Mouse (Mus musculus): Measurements from ENCODE around the gene Relt. TPM values are rescaled to one million over a fixed set of nuclear protein-coding genes. Genes with fewer than 3 reads are reported as not detected.

The Relt gene
- total RNA-seq, 2 experiments from 2014 or later: 5.2 to 10.9 TPM

DNA sequence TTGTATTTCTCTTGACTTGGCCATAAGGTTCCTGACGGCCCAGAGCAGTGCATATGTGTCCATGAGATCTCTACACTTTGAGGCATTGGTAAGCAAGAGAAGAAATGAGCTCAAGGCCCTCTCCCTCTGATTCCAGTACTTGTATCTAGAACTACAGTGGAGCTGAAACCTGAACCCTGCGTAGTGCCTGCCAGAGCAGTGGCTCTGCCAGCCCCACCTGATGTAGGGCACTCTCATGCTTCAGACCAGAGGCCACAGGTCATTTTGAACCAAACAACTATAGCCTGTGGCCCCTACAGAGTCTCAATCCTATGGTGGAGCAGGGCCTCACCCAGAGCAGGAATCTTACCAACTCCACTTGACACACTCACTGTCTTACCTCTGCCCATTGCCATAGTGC lies 13.7 kb downstream of the Relt start:
- ATAC-seq (replicated peaks; ENCODE audit: low FRiP score, low TSS enrichment, poor library complexity, severe bottlenecking): no peak

DNA sequence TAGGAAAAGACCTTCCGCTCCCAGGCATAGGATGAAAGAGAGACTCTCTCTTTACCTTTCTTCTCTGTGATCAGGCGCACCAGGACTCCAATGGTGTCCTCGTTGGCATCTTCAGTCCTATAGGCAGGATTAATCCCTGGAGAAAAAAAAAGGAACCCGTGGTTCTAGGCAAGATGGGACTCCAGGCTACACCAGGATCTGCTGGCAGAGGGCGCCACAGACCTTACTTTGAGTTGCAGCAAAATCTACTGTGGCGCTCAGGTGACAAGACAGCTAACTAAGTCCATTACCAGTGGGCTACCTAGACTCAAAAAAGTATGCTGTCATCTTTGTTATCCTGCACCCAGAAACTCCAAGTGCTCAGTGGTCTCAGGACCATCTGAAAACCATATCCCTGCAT lies 14.5 kb downstream of the Relt start:
- ATAC-seq (replicated peaks; ENCODE audit: low FRiP score, low TSS enrichment, poor library complexity, severe bottlenecking): no peak

DNA sequence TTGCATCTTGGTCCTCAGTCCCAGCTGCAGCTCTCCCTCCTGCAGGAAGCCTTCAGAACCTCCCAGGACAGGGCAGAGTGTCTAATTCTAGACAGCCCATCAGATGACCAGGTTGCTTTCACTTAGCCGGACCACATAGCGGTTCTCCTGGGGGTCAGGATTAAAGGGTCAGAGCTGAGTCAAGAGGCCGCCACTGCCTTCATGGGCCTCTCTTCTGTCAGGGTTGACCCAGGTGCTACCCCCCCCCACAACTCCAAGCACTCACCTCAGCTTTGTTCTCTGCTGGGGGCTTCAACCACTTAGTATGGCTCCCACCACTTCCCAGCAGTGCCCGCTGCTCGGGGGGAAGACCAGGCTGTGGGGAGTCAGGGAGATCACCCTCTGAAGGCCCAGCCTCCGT lies 16.1 kb downstream of the Relt start:
- no peak for ATAC-seq (replicated peaks; ENCODE audit: low FRiP score, low TSS enrichment, poor library complexity, severe bottlenecking)

DNA sequence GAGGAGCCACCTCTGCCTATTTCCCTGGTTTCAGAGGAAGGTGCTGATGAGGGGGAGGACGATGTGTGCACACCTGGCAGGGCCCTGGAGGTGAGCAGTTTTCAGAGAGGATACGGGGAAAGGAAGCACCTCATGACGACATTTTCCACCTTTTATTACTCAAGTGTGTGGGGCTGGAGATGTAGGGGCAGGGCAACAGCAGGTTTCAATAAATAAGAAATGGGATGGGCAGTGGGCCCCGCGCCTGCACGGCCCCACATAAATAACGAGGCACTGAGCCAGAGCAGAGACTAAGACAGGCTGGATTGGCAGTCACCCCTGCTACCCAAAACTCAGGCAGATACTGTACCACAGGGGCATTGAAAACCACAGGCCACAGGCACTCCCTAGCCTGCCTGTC lies 17.2 kb downstream of the Relt start:
- peak; percentile 27; the same call in 1 of the 2 replicates for ATAC-seq (replicated peaks; ENCODE audit: low FRiP score, low TSS enrichment, poor library complexity, severe bottlenecking)

DNA sequence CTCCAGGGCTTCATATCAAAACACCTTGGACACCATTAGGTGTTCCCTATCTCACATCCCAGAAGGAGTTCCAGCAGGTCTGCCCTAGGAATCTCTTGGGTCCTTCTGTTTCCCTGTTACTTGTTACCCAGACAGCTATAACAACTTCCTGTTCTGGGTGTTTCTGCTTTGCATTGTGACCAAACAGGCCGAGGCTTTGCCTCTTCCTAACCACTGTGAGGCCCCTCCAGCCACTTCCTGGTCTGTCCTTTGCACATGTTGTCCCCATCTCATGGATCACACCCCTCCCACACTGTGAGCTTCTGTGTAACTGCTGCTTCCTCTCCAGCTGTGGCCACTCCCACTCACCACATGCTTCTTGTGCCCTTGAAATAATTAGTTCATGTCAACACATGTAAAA lies 17.8 kb downstream of the Relt start:
- ATAC-seq (replicated peaks; ENCODE audit: low FRiP score, low TSS enrichment, poor library complexity, severe bottlenecking): peak; percentile 9; the same call in 1 of the 2 replicates

DNA sequence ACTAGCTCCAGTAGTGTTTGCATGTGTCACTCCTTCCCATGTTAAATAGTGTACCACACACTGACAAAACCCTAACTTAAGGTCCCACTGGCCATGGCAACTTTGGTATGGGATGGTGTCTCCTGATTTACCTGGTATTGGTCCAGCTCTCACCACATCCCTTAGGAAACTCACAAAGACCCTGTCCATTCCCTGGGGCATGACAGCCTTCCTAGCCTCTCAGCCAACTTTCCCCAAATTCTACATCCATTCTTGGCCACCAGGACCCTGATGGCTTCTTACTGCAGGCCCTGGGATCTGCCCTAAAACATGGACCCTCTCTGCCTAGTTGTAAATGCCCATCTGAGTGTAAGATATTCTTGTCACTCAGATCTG lies 18.2 kb downstream of the Relt start:
- ATAC-seq (replicated peaks; ENCODE audit: low FRiP score, low TSS enrichment, poor library complexity, severe bottlenecking): no peak

DNA sequence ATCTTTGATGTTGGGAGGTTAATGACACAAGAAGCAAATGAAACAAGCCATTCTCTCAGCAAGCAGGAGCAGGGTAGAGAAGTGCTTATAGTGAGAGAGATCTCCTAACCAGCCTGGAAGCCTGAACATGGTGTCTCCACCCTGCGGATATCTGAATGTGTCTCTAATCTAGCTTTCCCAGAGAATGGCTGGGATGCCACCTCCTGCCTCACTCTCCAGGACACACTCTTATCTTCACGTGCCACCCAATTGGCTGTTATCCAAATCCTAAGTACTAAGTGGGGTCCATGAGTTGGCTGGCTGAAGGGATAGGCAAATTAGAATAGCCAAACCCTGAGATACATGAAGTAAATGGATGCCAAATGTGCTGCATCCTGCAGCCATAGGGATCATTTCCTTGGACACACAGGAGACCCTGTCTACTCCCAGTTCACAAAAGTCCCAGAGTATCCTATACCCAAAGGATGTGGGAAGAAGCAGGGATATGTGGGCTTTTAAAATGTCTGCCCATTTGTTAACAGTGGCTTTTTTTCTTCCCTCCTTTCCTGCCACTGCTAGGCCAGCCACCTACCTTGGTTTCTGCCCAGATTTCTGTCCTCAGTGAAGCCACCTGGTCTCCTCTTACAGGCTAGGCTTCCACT lies 18.7 kb downstream of the Relt start:
- ATAC-seq (replicated peaks; ENCODE audit: low FRiP score, low TSS enrichment, poor library complexity, severe bottlenecking): peak; percentile 84

DNA sequence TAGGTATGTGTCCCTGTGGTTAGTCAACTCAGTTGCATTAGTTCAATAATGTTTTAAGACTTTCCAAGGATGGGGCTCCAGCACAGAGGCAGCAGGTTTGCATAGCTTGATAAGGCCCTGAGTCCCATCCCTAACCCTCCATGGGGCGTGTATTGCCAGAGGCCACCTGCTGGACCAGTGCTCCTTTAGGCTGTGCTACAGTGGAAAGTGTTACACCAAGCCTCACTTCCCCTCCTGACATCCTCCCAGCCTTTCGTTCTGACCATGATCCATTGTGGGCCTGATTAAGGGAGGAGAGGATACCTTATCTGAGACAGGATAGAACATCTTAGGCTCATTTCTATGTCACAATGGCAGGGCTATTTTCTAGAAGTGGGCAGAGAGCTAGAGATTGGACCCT lies 19.4 kb downstream of the Relt start:
- ATAC-seq (replicated peaks; ENCODE audit: low FRiP score, low TSS enrichment, poor library complexity, severe bottlenecking): peak; percentile 49

DNA sequence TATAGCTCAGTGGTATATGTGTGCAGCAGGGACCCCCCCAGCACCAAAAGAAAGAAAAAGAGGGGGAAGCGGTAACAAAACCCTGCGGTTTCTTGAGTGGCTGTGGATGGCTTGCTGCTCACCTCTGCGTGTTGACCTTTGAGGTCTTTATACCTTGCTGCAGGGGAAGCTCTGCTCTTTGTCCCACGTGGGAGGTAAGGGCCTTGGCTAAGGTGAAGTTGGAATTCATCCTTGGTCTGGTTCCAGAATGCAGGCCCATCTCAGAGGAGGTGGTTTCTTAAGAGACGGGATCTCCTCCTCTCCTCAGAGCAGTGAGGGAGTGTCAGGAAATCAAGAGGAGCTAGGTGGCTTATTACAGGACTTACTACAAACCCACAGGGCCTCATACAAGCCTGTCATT lies 21.1 kb downstream of the Relt start:
- ATAC-seq (replicated peaks; ENCODE audit: low FRiP score, low TSS enrichment, poor library complexity, severe bottlenecking): no peak

DNA sequence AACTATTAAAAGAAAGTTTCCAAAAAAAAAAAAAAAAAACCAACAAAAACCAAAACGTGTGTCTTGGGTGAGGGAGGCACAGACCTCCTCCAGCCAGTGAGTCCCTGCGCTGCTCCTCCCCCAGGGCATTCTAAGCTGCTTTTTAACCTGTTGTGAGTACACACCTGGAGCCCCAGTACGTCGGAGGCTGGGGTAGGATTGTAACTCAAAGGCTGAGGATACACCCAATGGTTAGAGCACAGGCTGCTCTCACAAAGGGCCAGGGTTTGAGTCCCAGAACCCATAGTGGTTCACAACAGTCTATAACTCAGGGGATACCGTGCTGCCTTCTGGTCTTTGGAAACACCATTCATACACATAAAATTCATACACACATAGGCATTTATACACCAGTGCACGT lies 21.6 kb downstream of the Relt start:
- ATAC-seq (replicated peaks; ENCODE audit: low FRiP score, low TSS enrichment, poor library complexity, severe bottlenecking): no peak

DNA sequence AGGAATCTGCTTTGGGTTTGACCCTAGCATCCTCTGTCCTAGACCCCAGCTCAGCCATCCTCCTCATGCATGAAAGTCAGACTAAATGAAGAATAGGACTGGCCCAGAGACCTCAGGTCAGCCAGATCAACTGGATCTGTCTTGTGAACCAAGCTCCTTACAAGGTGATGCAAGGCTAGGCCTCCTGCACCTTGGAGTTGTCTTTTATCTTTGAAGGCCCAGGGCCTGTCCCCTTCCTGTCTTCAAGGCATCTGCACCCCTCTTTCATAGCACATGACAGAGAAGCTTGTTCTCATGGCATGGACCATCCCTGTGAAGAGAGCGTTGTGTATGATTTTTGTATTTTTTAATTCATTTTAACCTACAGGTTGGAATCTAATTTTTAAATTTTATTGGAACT lies 22.3 kb downstream of the Relt start:
- no peak for ATAC-seq (replicated peaks; ENCODE audit: low FRiP score, low TSS enrichment, poor library complexity, severe bottlenecking)

DNA sequence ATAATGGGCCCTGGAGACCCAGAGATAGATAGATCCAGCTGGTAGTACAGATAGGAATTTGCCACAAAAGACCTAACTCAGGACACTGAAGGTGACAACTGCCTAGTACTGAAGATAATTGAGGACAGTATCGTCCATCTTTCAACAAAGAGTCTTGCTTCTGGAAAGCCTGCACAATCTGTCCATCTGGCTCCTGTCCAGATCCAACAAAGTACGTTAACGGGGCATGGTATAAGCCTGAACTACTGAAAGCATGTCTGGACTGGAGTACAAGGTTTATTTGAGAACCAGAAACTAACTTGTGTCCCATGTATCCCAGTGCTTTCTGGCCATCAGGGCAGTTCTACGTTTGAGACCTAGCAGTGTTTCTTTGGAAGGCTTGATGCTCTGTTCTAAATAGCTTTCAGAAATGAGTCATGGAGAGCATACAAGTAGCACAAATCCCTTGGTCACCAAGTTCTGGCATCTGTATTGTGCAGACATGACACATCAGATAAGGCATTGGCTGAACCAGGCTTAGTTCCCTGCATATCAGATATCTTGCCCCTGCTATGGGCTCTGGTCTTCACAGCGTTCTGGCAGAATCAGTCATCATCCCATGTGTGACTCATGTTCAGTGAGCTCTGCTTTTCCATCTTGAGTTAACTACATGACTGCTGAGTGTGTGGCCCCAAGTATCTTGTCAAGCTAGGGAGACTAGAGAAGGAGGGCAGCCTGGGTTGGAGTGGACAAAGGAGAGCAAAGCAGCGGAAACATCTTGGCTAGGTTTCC lies 23.4 kb downstream of the Relt start:
- peak; percentile 15; the same call in 1 of the 2 replicates for ATAC-seq (replicated peaks; ENCODE audit: low FRiP score, low TSS enrichment, poor library complexity, severe bottlenecking)

DNA sequence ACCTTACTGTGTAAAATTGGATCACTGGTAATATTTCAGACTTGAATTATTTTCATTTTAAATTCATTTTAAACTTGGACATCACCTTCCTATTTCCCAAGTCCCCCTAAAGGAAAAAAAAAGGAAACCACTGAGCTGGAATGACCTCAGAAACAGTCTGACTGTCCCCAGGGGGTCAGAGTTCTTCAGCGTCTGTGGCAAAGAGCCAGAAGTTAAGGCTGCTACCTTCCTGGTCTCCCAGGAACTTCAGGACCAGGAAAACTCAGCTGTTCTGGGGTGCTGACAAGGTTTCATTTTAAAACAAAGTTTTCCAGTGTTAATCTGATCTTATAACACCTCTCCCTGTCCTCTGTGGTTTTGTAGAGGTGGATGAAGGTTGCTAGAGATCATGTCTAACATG lies 25.5 kb downstream of the Relt start:
- ATAC-seq (replicated peaks; ENCODE audit: low FRiP score, low TSS enrichment, poor library complexity, severe bottlenecking): no peak

DNA sequence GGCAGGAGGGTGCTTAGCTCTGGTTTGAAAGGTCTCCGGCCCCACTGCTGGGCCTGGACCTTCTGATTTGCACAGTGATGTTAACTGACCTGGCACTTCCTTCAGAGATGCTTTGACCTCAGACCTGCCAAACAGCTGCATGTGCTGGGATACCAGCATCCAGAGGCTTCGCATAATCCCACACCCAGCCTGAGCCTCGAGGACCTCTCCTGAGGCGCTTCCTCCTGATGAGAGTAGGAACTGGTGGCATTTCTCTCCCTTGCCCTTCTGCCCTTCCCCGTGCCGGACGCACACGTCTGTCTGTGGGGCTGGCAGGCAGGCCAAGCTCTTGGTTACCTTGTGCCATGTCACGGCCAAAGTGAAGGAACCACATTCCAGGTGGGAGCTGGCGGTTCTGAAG lies 26.6 kb downstream of the Relt start:
- ATAC-seq (replicated peaks; ENCODE audit: low FRiP score, low TSS enrichment, poor library complexity, severe bottlenecking): no peak

DNA sequence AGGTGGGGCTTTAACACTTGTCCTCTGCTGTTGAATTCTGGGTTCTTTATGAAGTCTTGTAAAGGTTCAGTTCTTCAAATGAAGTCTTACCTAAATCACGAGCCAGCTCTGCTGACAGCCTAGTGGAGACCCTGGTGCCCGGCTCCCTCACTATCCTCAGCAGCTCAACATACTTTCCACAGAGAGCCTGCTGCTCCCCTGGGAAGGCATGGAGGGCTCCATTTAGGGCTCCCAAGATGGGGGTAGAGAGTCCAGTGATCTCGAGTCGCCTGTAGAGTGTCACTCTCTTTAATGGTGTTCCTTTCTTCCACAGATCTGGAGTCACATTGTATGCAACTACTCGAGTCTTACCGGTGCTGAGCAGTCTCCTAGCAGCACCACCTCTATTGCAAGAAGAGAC lies 27.5 kb downstream of the Relt start:
- ATAC-seq (replicated peaks; ENCODE audit: low FRiP score, low TSS enrichment, poor library complexity, severe bottlenecking): no peak

DNA sequence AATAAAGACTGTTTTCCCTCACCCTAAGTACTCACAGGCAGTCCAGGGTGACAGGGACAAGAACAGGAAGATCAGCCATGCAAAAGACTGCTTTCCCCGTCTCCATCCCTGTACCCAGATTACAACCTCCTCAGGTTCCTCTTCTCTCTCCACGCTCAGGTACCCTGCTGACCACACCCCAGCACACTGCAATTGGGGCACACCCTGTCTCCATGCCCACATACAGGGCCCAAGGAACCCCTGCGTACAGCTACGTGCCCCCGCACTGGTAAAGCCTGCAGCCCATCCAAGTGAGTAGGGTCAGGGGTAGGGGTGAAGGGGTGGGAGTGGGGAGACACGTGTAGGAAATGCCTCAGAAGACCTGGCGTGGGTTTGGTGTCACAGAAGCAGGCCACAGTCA lies 28.1 kb downstream of the Relt start:
- no peak for ATAC-seq (replicated peaks; ENCODE audit: low FRiP score, low TSS enrichment, poor library complexity, severe bottlenecking)

DNA sequence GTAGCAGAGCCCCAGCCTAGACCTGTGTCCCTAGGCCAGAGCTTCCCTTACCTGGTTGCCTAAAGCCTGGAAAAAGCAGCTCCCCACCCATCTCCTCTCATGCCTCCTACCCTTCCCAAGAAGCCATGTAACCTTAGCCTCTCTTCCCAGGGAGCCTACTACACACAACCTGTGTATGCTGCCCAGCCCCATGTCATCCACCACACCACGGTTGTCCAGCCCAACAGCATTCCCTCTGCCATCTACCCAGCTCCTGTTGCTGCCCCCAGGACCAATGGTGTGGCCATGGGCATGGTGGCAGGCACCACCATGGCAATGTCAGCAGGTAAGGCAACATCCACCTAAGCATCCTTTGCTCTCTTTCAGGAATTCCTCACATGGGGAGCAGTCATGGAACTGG lies 29.4 kb downstream of the Relt start:
- no peak for ATAC-seq (replicated peaks; ENCODE audit: low FRiP score, low TSS enrichment, poor library complexity, severe bottlenecking)

DNA sequence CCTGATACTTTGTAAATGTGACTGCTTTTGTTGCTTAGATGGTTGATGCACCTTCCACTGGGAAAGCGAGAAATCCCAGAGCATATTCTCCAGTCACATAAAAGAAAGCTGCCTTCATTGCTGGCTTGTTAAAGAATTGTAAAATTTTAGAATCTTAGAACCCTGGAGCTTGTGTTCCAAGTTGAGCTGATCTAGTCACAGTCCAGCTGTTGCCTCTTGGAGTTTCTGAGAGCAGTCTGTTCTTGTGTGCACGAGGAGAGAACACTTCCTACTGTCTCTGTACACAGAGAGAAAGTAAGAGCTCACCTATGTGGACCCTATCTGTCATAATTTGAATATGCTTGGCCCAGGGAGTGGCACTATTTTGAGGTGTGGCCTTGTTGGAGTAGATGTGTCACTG lies 34.7 kb downstream of the Relt start:
- no peak for ATAC-seq (replicated peaks; ENCODE audit: low FRiP score, low TSS enrichment, poor library complexity, severe bottlenecking)

DNA sequence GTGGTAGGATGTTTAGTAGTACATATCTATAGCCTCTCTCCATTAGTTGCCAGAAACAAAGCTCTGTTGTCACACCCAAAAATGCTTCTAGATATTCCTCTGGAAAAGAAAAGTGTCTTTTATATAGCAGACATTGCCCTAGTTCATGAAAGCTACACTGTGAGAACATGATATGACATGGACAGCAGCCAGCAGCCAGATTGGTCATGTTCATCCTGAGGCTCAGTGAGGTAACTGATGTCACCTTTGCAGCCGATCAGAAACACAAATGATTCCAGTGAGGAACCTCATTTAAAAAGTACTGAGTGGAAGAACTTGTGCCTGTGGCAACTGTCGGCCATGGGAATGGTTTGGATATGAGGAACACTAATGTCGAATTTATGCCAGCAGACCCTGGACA lies 38.6 kb downstream of the Relt start:
- no peak for ATAC-seq (replicated peaks; ENCODE audit: low FRiP score, low TSS enrichment, poor library complexity, severe bottlenecking)

DNA sequence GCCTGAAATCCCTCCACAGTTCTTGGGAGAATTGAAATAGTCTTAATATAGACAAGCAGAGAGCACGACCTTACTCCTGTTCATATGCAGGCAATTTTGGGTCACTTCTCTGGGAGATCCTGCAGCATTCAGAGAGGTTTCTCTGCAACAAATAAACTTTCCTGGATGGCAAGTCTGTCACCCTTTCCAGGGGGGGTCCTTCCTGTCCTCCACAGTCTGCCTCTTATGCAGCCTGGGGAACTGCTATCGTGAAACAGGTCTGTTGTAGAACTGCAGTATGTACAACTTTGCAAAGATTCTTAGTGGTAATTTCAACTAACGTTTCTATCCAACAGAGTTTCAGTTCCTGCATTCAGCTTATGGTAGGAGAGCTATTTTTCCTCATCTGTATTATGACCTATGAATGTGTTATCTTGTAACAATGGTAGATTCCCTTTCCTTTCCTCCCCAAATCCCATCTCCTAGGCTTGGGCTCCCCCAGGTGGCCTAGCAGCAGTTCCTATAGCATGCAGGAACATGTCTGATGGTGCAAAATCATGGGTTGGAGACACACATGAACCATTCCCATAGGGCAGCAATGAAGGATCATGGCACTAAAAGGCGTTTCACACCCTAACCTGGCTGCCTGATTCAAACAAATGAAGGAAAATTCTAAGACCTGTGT lies 44.7 kb downstream of the Relt start:
- ATAC-seq (replicated peaks; ENCODE audit: low FRiP score, low TSS enrichment, poor library complexity, severe bottlenecking): no peak

DNA sequence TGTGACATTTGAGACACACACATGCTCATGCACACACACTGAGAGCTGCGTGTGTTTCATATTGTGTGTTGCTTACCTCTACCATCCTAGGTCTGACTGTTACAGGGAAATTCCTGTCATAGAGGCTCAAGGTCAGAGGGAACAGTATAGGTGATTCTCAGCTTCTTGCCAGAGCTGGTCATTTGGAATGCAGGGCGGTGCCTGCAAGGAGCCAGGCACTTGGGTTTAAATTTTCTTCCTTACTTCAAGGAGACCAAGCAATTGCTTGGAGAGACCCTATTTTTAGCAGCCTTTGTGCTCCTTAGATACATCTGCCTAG lies 45.8 kb downstream of the Relt start:
- ATAC-seq (replicated peaks; ENCODE audit: low FRiP score, low TSS enrichment, poor library complexity, severe bottlenecking): no peak
